Mouse (Mus musculus) splenic B cell, adult 2 months (primary cell): Measurements from ENCODE around the gene Tmem129.

ENCODE experiments used
- DNase-seq: peaks from one replicate; pipeline ENCODE4 v3.0.0-alpha.2; 2011; ENCODE audit warnings: low read depth, low spot score
- H3K27me3 ChIP-seq: 2 replicates; pipeline ENCODE4 v1.6.1; 2012; ENCODE audit warnings: mild to moderate bottlenecking, low read length, moderate library complexity, mixed read lengths; ENCODE audit not compliant: control insufficient read depth, poor library complexity, insufficient read depth, severe bottlenecking
- H3K36me3 ChIP-seq: 2 replicates; pipeline ENCODE4 v1.6.1; 2012; ENCODE audit warnings: mild to moderate bottlenecking, low read length, moderate library complexity, mixed read lengths; ENCODE audit not compliant: control insufficient read depth, poor library complexity, insufficient read depth, severe bottlenecking

The Tmem129 gene

DNA sequence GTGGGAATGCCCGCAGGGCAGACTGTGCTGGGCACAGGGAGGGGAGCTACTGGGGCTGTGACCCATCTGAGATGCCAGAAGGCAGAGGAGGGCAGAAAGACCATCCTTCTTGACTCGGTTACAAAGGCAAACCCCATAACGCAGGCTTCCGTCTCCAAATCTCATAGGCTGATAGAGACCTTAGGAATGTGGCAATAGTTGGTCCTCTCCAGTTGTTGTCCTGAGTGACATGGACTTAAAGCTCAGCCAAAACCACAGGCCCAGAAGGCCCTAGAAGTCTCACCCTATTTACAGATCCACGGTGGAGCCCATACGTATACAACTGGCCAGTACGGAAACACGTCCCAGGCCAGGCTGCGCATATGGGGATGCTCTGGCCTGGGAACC is 36.2 kb upstream of the Tmem129 start:
- Histone ChIP-seq H3K36me3 (no peaks in the 10 kb centered on the region), H3K27me3 (no peaks in the 10 kb centered on the region)
- no peak for DNase-seq

DNA sequence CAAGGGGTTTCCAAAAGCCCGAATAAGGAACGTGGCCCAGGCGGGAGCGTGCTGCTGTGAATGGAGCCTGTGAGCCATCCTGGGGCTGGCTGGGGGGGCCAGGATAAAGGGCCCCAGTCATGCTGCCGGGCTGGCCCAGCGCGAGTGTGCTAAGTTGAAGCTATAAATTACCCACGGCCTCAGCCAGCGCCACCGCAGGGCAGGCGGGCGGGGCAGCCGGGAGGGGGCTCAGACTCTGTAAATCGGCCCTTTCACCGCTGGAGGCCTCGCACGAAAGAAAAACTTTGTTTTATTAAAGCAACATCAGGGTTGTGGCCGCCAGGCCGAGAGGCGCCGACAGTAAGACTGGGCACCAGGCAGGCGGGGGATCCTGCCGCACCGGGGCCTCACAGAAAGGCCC is 34.2 kb upstream of the Tmem129 start:
- DNase-seq = no peak
- Histone ChIP-seq H3K27me3 (no peaks in the 10 kb centered on the region), H3K36me3 (no peaks in the 10 kb centered on the region)

DNA sequence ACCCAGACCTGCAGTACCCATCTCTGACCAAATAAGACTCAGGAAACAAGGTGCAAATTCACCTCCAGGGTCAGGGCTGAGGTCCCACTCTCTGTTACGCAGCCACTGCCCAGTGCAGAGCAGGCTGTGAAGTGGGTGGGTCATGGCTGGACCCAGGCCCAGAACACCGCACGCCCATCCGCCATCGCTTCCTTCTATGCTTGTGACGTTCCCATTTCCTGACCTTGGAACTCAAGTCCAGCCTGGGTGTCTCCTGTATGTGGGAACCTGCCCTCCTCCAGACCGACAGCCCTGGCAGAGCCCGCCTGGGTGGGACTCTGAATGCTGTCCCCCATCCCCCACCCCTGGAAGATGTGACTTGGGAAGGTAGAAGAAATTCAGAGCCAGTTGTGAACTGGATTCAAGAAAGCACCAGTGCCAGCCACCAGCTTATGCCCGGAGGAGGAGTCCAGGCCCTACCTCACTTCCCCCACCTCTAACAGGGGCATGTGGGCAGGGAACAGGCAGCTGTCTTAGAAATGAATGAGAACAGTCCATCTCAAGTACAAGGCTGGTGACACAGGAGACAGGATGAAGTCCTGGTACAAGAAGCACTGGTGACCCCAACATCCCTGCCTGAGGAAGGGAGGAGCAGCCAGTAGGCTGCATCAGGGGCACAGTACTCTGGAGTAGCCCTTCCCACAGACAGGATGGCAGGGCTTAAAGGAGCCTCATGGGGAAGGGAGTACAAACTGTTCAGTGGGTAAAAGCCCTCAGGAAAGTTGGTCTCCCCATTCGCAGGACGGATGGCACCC is 31.8 kb upstream of the Tmem129 start:
- DNase-seq = no peak
- Histone ChIP-seq H3K36me3 (no peaks in the 10 kb centered on the region), H3K27me3 (no peaks in the 10 kb centered on the region)

DNA sequence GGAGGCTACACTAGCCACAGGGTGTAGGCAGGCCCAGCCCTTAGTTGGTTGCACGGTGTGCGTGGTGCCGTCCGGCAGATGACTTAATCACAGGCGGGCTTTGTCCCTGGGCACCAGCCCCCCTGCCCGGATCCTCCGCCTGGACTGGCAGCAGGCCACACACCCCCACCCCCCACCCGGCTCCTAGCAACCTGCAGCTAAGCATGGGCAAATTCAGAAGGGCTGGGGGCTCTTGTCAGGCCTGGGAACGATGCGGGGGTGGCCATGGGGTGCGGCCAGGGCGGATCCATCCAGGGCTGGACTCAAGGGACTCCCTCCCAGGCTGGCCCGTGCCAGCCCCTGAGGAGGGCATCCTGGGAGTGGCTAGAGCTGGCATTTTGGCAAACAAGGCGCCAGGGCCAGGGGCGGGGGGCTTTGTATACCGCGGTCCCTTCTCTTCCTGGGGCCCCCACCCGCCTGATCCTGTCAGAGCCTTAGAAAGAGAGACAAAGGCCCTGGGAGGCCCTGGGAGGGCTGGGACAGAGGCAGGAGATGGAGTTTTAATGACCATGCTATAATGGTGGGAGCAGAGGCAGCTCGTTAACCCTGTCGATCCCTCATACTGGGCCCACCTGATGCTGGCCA is 31.1 kb upstream of the Tmem129 start:
- no peak for DNase-seq
- no peaks in the 10 kb centered on the region for H3K27me3 ChIP-seq
- no peaks in the 10 kb centered on the region for H3K36me3 ChIP-seq

DNA sequence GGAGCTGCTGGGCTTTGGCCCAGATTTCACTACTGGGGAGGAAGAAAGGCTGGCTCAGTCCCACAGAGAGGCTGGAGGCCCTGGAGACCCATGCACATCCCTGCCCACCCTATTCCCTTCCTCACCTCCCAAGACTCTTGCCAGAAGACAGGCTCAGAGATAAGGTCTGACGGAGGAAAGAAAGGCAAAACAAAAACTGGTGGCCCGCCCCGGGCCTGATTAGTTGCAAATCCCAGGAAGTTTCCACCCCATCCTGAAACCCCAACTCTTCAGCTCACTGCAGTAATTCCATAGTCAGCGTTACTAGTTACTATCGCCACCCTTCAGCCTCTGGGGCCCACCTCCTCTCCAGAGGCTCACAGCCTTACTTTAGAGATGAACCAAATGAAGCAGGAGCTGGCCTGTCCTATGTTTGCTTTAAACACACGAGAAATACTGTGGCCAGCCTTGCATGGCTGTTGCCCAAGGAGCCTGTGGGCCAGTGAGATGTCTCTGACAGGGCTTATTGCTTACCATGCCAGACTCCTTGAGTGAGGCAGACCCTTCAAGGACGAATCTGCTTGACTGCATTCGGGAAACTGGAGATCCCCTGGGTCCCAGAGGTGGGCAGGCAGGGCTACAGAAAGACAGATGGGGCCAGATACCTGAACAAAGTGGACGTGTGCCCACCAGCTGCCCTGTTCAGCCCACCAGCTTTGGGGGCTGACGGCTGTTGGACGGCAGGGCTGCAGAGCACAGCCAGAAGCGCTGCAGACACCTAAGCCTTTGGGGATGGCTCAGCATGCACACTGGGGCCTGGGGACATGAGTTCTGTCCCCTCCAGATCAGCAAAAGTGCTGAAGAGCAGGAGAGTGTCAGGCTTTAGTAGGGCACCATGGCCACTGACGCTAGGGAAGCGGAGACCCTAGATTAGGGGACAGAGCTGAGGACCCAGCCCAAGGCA is 30.3 kb upstream of the Tmem129 start:
- no peaks in the 10 kb centered on the region for H3K27me3 ChIP-seq
- no peaks in the 10 kb centered on the region for H3K36me3 ChIP-seq
- DNase-seq = no peak

DNA sequence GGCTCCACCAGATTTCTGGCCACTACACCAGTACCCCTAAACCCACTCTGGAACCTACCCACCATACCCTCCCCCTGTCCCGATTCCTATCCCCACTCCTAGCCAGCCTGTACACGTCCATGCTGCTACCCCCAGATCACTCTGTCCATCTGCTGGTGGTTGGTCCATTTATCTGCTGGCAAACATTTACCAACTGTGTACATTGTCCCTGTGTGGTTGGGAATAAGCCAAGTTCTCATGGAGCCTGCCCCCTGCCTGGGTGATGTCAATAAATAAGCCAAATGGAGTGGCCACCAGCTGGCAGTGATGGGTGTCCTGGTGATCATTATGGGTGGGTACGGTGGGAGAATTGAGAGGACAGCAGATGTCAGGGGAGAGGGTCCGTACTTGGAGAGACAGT is 28.9 kb upstream of the Tmem129 start:
- Histone ChIP-seq H3K36me3 (no peaks in the 10 kb centered on the region), H3K27me3 (no peaks in the 10 kb centered on the region)
- DNase-seq = no peak

DNA sequence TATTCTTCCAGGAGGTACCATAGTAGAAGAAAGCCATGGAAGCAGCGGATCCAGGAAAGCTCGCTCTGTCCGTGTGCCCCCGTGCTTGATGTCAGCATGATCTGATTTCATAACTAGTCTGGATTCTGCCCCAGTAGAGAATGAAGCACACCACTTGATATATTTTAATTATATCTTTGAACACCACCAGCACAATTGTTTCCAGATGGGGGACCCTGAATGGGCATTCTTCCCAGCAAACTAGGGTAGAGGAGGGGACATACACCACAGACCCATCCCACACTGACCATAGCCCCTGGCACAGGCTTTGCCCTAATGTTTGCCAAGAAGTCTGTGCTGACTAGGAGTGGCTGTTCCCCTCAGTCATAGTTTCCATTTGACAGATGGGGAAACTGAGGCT is 26.7 kb upstream of the Tmem129 start:
- Histone ChIP-seq H3K27me3 (no peaks in the 10 kb centered on the region), H3K36me3 (no peaks in the 10 kb centered on the region)
- DNase-seq = no peak

DNA sequence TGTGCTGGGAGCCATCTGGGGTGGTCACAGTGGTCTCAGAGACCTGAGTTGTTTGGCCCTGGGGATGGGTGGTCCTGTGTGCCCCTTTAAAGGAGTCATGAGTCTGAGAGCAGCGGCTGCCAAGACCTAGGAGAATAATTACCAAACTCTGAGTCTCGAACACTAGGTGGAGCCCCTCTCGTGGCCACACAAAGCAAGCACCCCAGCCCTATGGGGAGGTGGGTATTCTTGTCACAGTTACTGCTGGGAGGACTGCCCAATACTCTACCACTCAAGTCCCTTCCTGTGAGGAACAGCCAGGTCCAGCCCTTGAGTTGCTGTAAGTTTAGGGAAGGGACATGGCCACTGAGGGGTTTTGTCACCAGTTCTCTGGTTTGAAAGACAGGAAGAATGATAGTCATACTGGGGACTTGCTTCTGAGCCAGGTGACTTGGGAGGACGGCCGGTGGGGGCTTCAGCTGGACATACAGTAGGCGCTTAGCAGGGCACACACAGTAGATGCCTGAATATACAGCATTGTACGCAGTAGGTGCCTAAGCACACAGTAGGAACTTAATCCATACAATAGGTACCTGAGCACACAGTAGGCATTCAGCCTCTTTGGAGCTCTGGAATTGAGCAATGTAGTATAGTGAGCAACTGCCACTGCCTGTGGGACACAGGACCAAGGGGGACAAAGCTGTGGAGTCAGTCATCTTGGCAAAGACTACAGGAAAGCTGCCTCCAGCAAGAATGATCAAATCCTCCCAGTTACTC is 25.9 kb upstream of the Tmem129 start:
- no peaks in the 10 kb centered on the region for H3K27me3 ChIP-seq
- peak; percentile 22 for DNase-seq
- no peaks in the 10 kb centered on the region for H3K36me3 ChIP-seq

DNA sequence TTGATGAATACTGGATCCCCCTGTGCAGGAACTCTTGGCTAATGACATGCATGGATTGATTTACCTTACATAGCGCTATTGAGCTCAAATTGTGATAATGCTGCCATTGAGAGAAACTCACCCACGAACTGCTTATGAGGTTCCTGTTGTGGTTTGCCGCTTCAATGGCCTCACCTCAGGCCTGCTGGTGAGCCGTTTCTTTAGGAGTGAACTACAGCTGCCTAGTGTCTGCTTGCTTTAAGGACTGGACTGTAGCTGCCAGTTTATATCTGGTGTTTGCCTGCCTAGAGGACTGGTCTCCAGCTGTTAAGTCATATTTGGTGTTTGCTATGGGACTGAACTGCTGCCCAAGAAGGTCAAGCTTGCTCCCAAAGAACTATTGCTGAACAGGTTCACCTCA is 24.7 kb upstream of the Tmem129 start:
- peak; percentile 47 for DNase-seq
- Histone ChIP-seq H3K27me3 (no peaks in the 10 kb centered on the region), H3K36me3 (no peaks in the 10 kb centered on the region)

DNA sequence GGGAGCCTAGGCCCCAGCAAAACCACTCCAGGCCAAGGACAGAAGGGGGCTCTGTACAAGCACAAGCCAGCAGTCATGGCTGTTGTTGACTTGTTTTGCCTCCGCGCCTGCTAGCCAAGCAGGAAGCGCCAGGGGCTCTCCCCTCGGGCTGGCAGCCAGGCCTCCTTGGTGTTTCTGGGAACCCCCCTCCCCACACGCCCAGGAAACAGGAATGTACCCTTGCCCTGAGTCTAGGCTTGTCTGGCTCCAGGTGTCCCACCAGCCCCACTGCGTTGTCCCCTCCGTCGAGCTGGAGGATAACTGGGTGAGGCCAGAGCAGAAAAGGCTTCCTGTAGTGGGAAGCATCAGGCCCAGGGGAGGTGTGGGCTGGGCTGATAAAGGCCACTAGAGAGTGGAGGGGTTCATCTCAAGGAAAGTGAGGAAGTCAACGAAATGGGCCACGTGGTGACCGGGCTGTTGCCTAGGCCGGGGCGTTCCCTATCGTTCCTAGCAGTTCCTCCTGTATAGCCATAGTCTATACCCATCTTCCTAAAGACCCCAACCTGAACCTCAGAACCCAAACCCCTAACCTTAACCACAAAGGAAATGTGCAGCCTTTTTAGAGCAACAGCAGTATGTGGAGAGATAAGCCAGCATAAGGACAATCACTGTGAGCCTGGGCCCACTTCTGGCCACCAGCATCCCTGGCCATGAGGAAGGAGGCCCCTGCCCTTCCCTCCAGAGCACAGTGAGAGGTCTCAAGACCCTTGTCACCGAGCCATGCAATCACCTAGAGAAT is 23.6 kb upstream of the Tmem129 start:
- no peaks in the 10 kb centered on the region for H3K27me3 ChIP-seq
- H3K36me3 ChIP-seq = no peaks in the 10 kb centered on the region
- DNase-seq = no peak

DNA sequence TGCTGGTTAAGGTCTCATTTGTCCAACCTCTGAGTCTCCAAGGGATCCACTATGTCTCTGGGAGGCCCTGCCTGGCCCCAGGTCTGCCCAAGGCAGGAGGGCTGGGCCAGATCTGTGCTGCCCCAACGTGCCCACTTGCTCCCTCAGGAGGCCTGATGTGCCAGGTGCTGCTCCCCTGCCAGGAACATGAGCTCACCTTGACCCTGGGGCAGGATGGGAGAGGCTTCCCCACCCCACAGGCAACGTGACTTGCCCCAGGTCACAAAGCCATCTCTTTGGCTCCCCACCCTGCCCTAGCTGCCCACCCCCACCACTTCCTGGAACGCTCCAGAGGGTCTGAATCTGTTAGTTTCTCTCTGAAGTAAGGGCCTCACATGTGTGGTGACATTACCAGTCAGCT is 22.8 kb upstream of the Tmem129 start:
- Histone ChIP-seq H3K27me3 (no peaks in the 10 kb centered on the region), H3K36me3 (no peaks in the 10 kb centered on the region)
- no peak for DNase-seq

DNA sequence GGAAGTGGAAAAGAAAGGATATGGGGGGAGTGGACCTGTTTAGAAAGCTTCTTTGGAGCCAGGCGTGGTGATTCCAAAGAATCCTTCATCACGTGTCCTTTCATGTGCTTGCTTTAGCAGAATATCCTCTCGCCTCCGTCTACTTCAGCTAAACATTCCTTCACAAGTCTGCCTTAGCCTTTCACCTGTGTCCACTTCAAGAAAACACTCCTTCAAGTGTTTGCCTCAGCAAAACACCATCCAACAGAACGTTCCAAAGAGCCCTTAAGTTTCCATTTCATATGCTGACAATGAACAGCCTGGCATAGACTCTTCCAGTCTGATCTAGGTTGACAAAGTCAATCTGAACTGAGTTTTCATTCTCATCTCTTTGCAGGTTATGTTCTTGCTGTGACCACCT is 20.0 kb upstream of the Tmem129 start:
- no peak for DNase-seq
- Histone ChIP-seq H3K36me3 (no peaks in the 10 kb centered on the region), H3K27me3 (no peaks in the 10 kb centered on the region)

DNA sequence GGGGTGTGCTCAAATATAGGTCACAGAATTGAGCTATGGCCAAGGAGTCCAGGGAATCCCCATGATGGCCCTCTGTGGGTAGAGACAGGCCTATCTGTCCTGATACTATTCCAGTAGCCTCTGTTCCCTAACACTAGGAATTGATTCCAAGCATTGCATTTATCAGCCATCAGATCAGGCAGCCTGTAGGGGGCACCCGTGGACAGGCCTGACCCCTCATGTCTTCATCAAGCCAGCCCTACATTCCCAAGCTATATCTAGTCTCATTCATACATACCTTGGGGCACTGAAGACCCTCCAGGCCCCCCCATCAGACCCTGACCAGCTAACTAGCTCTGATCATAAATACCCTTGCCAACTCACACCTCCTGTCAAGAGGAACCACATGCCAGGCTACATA is 17.7 kb upstream of the Tmem129 start:
- Histone ChIP-seq H3K36me3 (no peaks in the 10 kb centered on the region), H3K27me3 (no peaks in the 10 kb centered on the region)
- peak; percentile 46 for DNase-seq

DNA sequence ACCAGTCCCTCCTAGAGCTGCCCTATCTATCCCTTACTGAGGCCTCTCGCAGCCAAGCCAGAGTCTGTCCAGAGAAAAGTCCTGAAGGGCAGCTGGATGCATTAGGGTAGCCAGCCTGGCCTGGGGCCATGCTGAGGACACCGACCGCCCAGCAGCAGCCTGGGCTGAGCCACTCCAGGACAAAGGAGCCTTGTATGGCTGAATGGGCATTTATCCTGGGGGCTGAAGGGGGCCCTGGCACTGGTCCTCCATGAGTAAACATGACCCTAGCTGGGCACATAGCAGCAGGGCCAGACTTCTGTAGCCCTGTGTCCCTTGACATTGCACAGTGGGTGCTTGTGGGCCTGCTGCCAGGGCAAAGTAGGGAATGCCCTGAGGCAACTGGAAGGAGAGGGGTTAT is 16.2 kb upstream of the Tmem129 start:
- DNase-seq = no peak
- Histone ChIP-seq H3K36me3 (no peaks in the 10 kb centered on the region), H3K27me3 (no peaks in the 10 kb centered on the region)
